Mouse (Mus musculus): ENCODE measurements around the gene Defb43.
A peak's percentile ranks its signal among the peaks of the same experiment; 100 is the strongest.

Defb43 gene

DNA sequence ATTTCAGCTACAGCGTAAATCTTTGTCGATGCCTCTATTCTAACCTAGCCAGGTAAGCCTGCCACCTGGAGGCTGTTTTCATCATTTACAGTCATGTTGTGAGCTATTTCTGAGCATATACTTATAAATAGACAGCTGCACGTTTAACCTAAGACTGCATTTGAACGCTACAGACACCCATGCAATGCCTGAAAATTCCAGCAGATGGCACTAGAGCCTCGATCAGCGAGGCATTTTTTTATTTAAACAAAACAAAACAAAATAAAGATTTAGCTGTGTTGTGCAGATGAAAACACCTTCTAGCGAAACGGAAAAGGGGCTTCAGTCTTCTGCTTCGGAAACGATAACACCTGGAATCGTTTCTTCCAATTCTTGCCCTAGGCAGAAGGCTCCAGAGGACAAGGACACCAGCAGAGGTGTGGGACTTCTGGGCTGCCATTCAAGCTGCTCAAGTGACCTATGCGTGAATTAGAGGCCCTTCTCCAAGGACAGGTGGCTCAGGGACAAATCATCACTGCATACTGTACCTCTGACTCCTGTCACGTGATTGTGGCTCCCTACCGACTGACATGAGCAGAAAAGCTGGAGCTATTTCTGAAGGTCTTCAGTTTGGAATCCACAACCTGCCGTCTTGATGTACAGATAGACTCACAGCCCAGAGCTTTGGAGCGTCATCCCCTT is 55.2 kb downstream of the Defb43 start:
- peak; percentile 72 for DNase-seq (ENCODE audit: low read depth, low spot score)
